Mouse (Mus musculus) heart, embryonic 15.5 days (tissue): Measurements from ENCODE around the gene Inpp4b. TPM values are rescaled to one million over a fixed set of nuclear protein-coding genes. Genes with fewer than 3 reads are reported as not detected.

ENCODE experiments used
- ATAC-seq: fragments of 200-750 bp; cut with Nextera tagmentation; replicated peaks from 2 replicates; pipeline ENCODE4 v1.8.0; 2017; ENCODE audit warnings: low read depth, moderate TSS enrichment; ENCODE audit not compliant: insufficient number of reproducible peaks, insufficient read depth, low FRiP score
- H3K27ac ChIP-seq: fragments of 300-500 bp; sonication (generic); 2 replicates; pipeline ENCODE4 v1.5.1; 2015; ENCODE audit warnings: mild to moderate bottlenecking, inconsistent platforms
- H3K27me3 ChIP-seq: fragments of 300-500 bp; sonication (generic); 2 replicates; pipeline ENCODE4 v1.6.1; 2015; ENCODE audit warnings: inconsistent platforms
- H3K36me3 ChIP-seq: fragments of 300-500 bp; sonication (generic); 2 replicates; pipeline ENCODE4 v1.6.1; 2015; ENCODE audit warnings: mild to moderate bottlenecking, inconsistent platforms
- H3K4me1 ChIP-seq: fragments of 300-500 bp; sonication (generic); replicated peaks from 2 replicates; pipeline ENCODE4 v1.6.1; 2015; ENCODE audit warnings: inconsistent platforms
- H3K4me2 ChIP-seq: fragments of 300-500 bp; sonication (generic); 2 replicates; pipeline ENCODE4 v1.6.1; 2015; ENCODE audit warnings: inconsistent platforms, mild to moderate bottlenecking, moderate library complexity
- H3K4me3 ChIP-seq: fragments of 300-500 bp; sonication (generic); 2 replicates; pipeline ENCODE4 v1.5.1; 2015; ENCODE audit warnings: mild to moderate bottlenecking, inconsistent platforms
- H3K9ac ChIP-seq: fragments of 300-500 bp; sonication (generic); 2 replicates; pipeline ENCODE4 v1.6.1; 2015; ENCODE audit warnings: mild to moderate bottlenecking, inconsistent platforms
- H3K9me3 ChIP-seq: fragments of 300-500 bp; sonication (generic); replicated peaks from 2 replicates; pipeline ENCODE4 v1.6.1; 2016; ENCODE audit warnings: inconsistent platforms
- WGBS: fragments of 180-500 bp; shearing (Covaris S2); methylation state at CpG from one replicate; pipeline ENCODE4 v1.1.7; 2015; ENCODE audit warnings: mixed read lengths; 5-methylcytosine and 5-hydroxymethylcytosine counted together
- polyA plus RNA-seq: library from polyadenylated mRNA; unstranded; fragments of >200 nt; fragmentation: Nextera tagmentation; extraction: Ambion mirVana; gene quantifications from 2 replicates; pipeline ENCODE4 v1.2.1, GENCODE M21; 2015

The Inpp4b gene
- polyA plus RNA-seq, 1 experiment from 2014 or later, result 11.4 TPM

- Histone ChIP-seq H3K4me2 (no peak overlapping the region), H3K27me3 (no peaks in the 10 kb centered on the region)
- ATAC-seq, result no peak
Measured at GRCm38 (mm10) chr8:81635015-81635414, 292.7 kb downstream of the Inpp4b start.

DNA sequence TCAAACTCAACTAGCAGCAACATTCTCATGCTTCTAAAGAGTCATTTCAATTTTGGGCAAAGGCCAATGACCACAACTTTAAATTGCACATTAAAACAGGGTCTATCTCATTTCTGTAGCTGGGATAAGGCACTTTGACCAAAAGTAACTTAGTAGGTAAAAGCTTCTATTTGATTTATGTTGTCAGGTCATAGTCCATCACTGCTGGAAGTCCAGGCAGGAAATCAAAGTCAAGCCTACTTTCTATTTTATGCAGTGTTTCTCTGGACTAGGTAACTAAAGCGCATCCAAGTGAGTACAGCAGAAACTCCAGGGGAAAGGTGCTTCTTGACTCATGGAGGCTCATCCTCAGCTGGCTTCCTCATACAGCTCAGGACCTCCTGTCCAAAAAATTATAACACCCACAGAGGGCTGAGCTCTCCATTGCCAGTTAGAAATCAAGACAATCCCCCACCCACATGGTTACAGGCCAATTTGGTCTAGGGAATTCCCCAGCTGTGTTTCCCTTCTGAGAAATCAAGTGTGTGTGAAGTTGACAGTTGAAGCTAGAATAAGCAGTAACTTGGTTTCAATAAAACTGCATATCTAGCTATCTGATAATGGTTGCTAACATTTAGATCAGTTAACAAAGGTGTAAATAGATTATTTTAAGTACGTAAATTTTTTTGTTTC is 293.7 kb downstream of the Inpp4b start:
- Histone ChIP-seq H3K9me3 (no peaks in the 10 kb centered on the region), H3K27me3 (no peaks in the 10 kb centered on the region), H3K9ac (no peak overlapping the region), H3K27ac (no peak overlapping the region), H3K4me1 (no peaks in the 10 kb centered on the region), H3K4me3 (no peak overlapping the region), H3K36me3 (no peaks in the 10 kb centered on the region), H3K4me2 (no peak overlapping the region)
- WGBS, result 70% methylated on average over 2 of the region's 2 CpGs
- no peak for ATAC-seq

More at GRCm38 (mm10) chr8:81635015-81635414, 292.7 kb downstream of the Inpp4b start:
- Histone ChIP-seq H3K4me3 (no peak overlapping the region), H3K36me3 (no peaks in the 10 kb centered on the region), H3K9me3 (no peaks in the 10 kb centered on the region), H3K9ac (no peak overlapping the region), H3K4me1 (no peaks in the 10 kb centered on the region), H3K27ac (no peak overlapping the region)
- 83% methylated on average over 1 of the region's 1 CpGs for WGBS

DNA sequence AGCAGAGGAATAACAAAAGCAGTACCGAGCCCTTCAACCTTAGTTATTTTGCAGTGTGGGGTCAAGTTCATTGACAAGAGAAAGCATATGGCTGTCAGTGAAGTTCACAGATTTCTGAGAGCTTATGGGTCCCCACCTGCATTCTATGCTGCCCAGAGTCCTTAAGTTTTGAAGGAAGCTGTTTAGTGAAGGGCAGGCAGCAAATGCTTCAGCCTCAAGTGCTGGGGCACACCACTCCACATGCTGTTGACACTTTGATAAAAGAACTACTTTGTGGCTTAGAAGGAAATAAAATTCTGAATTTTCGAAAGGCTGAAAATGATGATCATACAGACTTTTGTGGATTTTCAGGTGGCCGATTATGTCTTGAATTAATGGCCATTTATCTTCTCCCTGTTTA is 296.1 kb downstream of the Inpp4b start:
- no peak overlapping the region for H3K4me2 ChIP-seq
- H3K4me1 ChIP-seq, result no peaks in the 10 kb centered on the region
- H3K36me3 ChIP-seq, result no peaks in the 10 kb centered on the region
- H3K27ac ChIP-seq, result no peak overlapping the region
- H3K9me3 ChIP-seq, result no peaks in the 10 kb centered on the region
- H3K9ac ChIP-seq, result no peak overlapping the region
- ATAC-seq, result no peak
- no peaks in the 10 kb centered on the region for H3K27me3 ChIP-seq
- no peak overlapping the region for H3K4me3 ChIP-seq
- 82% methylated on average over 3 of the region's 3 CpGs for WGBS

DNA sequence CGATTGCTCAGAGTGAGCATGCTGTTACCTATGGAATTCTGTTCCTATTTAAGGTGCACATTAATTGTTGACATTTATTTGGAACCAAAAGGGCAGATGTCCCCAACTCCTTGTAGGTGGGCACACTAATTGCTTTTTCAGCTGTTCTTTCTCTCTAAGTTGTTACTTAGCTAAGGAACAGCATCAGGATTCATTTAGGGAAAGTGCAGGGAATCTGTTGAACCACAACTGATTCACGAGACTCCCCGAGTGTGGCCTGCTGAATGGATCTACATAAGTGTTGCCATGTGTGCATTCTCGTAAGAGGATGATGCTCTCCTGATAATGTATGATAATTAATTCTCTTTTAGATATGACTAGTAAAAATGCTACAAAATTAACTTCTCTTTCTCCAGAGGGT is 297.5 kb downstream of the Inpp4b start:
- Histone ChIP-seq H3K27ac (no peak overlapping the region), H3K36me3 (no peaks in the 10 kb centered on the region), H3K4me3 (no peak overlapping the region), H3K9ac (no peak overlapping the region), H3K4me2 (no peak overlapping the region), H3K9me3 (no peaks in the 10 kb centered on the region), H3K4me1 (no peaks in the 10 kb centered on the region), H3K27me3 (no peaks in the 10 kb centered on the region)
- 77% methylated on average over 4 of the region's 4 CpGs for WGBS
- ATAC-seq, result no peak

- ATAC-seq, result no peak
- H3K4me2 ChIP-seq, result no peak overlapping the region
Measured at GRCm38 (mm10) chr8:81643030-81643429, 300.7 kb downstream of the Inpp4b start.

DNA sequence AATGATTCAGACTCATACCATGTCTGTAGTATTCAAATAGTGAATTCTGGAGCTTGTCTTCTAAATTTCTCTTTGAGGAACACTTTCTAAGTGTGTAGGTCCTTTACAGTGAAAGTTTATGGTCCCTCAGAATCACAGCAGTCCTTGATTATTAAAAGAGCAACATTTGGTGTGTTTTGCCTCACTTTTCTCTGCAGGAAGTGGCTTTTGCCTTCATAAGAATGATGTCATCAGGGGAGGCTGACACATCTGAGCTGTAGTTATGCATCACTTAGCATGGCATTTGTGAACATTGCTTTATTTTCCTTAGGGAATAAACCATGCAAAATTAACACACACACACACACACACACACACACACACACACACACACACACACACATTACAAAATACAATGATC is 349.8 kb downstream of the Inpp4b start:
- H3K9ac ChIP-seq, result no peak overlapping the region
- no peaks in the 10 kb centered on the region for H3K27me3 ChIP-seq
- H3K9me3 ChIP-seq, result no peaks in the 10 kb centered on the region
- H3K4me2 ChIP-seq, result no peak overlapping the region
- no peak for ATAC-seq
- H3K4me3 ChIP-seq, result no peak overlapping the region
- no peaks in the 10 kb centered on the region for H3K4me1 ChIP-seq
- H3K27ac ChIP-seq, result no peak overlapping the region
- no peaks in the 10 kb centered on the region for H3K36me3 ChIP-seq

More at GRCm38 (mm10) chr8:81643030-81643429, 300.7 kb downstream of the Inpp4b start:
- 85% methylated on average over 4 of the region's 4 CpGs for WGBS
- Histone ChIP-seq H3K9ac (no peak overlapping the region), H3K9me3 (no peaks in the 10 kb centered on the region), H3K27me3 (no peaks in the 10 kb centered on the region), H3K36me3 (no peaks in the 10 kb centered on the region), H3K4me1 (no peaks in the 10 kb centered on the region), H3K27ac (no peak overlapping the region), H3K4me3 (no peak overlapping the region)

- 35% methylated on average over 2 of the region's 2 CpGs for WGBS
Measured at GRCm38 (mm10) chr8:81694893-81695292, 352.5 kb downstream of the Inpp4b start.

GRCm38 (mm10) chr8:81702038-81702437 is 359.7 kb downstream of the Inpp4b start:
- H3K36me3 ChIP-seq, result no peaks in the 10 kb centered on the region
- no peak overlapping the region for H3K9ac ChIP-seq
- no peak overlapping the region for H3K4me2 ChIP-seq
- H3K27me3 ChIP-seq, result no peaks in the 10 kb centered on the region
- H3K27ac ChIP-seq, result no peak overlapping the region
- no peaks in the 10 kb centered on the region for H3K4me1 ChIP-seq
- 85% methylated on average over 1 of the region's 1 CpGs for WGBS
- no peaks in the 10 kb centered on the region for H3K9me3 ChIP-seq
- ATAC-seq, result no peak
- H3K4me3 ChIP-seq, result no peak overlapping the region

More at GRCm38 (mm10) chr8:81694893-81695292, 352.5 kb downstream of the Inpp4b start:
- H3K27me3 ChIP-seq, result no peaks in the 10 kb centered on the region
- no peaks in the 10 kb centered on the region for H3K36me3 ChIP-seq
- no peaks in the 10 kb centered on the region for H3K9me3 ChIP-seq
- H3K9ac ChIP-seq, result no peak overlapping the region
- H3K4me3 ChIP-seq, result no peak overlapping the region
- no peak overlapping the region for H3K27ac ChIP-seq
- ATAC-seq, result no peak
- no peak overlapping the region for H3K4me2 ChIP-seq
- no peaks in the 10 kb centered on the region for H3K4me1 ChIP-seq

- no peak for ATAC-seq
- 64% methylated on average over 3 of the region's 3 CpGs for WGBS
Measured at GRCm38 (mm10) chr8:81703571-81704365, 361.4 kb downstream of the Inpp4b start.

GRCm38 (mm10) chr8:81707436-81707835 is 365.1 kb downstream of the Inpp4b start:
- Histone ChIP-seq H3K9me3 (no peaks in the 10 kb centered on the region), H3K4me3 (no peak overlapping the region), H3K9ac (no peak overlapping the region), H3K4me2 (no peak overlapping the region), H3K27ac (no peak overlapping the region), H3K4me1 (no peaks in the 10 kb centered on the region), H3K36me3 (no peaks in the 10 kb centered on the region), H3K27me3 (no peaks in the 10 kb centered on the region)
- no peak for ATAC-seq
- 71% methylated on average over 1 of the region's 1 CpGs for WGBS

More at GRCm38 (mm10) chr8:81703571-81704365, 361.4 kb downstream of the Inpp4b start:
- Histone ChIP-seq H3K36me3 (no peaks in the 10 kb centered on the region), H3K27ac (no peak overlapping the region), H3K4me3 (no peak overlapping the region), H3K4me2 (no peak overlapping the region), H3K27me3 (no peaks in the 10 kb centered on the region), H3K4me1 (no peaks in the 10 kb centered on the region), H3K9ac (no peak overlapping the region), H3K9me3 (no peaks in the 10 kb centered on the region)

GRCm38 (mm10) chr8:81731332-81731731 is 389.0 kb downstream of the Inpp4b start:
- H3K36me3 ChIP-seq, result no peaks in the 10 kb centered on the region
- no peak for ATAC-seq
- no peak overlapping the region for H3K9ac ChIP-seq
- H3K4me3 ChIP-seq, result no peak overlapping the region
- H3K9me3 ChIP-seq, result no peaks in the 10 kb centered on the region
- H3K27ac ChIP-seq, result no peak overlapping the region
- H3K4me2 ChIP-seq, result no peak overlapping the region
- H3K27me3 ChIP-seq, result no peaks in the 10 kb centered on the region
- no peaks in the 10 kb centered on the region for H3K4me1 ChIP-seq

GRCm38 (mm10) chr8:81735655-81736054 is 393.3 kb downstream of the Inpp4b start:
- Histone ChIP-seq H3K9me3 (no peaks in the 10 kb centered on the region), H3K27ac (no peak overlapping the region), H3K9ac (no peak overlapping the region), H3K4me2 (no peak overlapping the region), H3K36me3 (no peaks in the 10 kb centered on the region), H3K4me1 (no peaks in the 10 kb centered on the region), H3K27me3 (no peaks in the 10 kb centered on the region), H3K4me3 (no peak overlapping the region)
- ATAC-seq, result no peak
- 71% methylated on average over 2 of the region's 2 CpGs for WGBS
